Mouse (Mus musculus): ENCODE results near the gene Nr6a1. TPM values are rescaled to one million over a fixed set of nuclear protein-coding genes. Genes with fewer than 3 reads are reported as not detected.

Nr6a1 gene
- polyA plus RNA-seq, 1 experiment from 2014 or later = 3.3 TPM

Small RNAs within 50 kb of the gene (microRNA-seq; reads per million reads assigned to microRNA genes)
- gene Mir181a-2 = 512 reads per million, percentile 71 among the genes with 10 or more reads in this experiment
- 1,550 reads per million, percentile 80 among the genes with 10 or more reads in this experiment for gene Mir181b-2

Other genes with a start within 250 kb of the Nr6a1 start
- not detected in 2 replicates for gene Nr5a1, start 213.1 kb downstream of the Nr6a1 start, polyA plus RNA-seq (2014; fragmentation: Nextera tagmentation; extraction: Ambion mirVana)
- gene Olfml2a, start 4.3 kb upstream of the Nr6a1 start, polyA plus RNA-seq (2014; fragmentation: Nextera tagmentation; extraction: Ambion mirVana) = 0.94 and 13.4 TPM in 2 replicates
- 1.6 and 1.9 TPM in 2 replicates for gene Wdr38, start 69.8 kb upstream of the Nr6a1 start, polyA plus RNA-seq (2014; fragmentation: Nextera tagmentation; extraction: Ambion mirVana)
- gene Arpc5l, start 77.7 kb upstream of the Nr6a1 start, polyA plus RNA-seq (2014; fragmentation: Nextera tagmentation; extraction: Ambion mirVana) = 145 and 147 TPM in 2 replicates
- 584 and 610 TPM in 2 replicates for gene Rpl35, start 77.9 kb upstream of the Nr6a1 start, polyA plus RNA-seq (2014; fragmentation: Nextera tagmentation; extraction: Ambion mirVana)
- gene Golga1, start 137.9 kb upstream of the Nr6a1 start, polyA plus RNA-seq (2014; fragmentation: Nextera tagmentation; extraction: Ambion mirVana) = 34.6 and 34.9 TPM in 2 replicates